Mouse (Mus musculus): Measurements from ENCODE around the gene Srebf1.

- no peak for TF ChIP-seq CTCF (IDR thresholded peaks at IDR 0.05; ENCODE audit: borderline replicate concordance, insufficient read depth, low read length)
- no peak for TF ChIP-seq POLR2A (IDR thresholded peaks at IDR 0.05; ENCODE audit: low read depth, low read length)
Measured at GRCm38 (mm10) chr11:60225874-60226273, 3.5 kb upstream of the Srebf1 start.
